Mouse (Mus musculus) natural killer cell, adult 2 months (primary cell): ENCODE results near the gene Efna5.

Experiments used
- DNase-seq, 2 experiments: peaks; one replicate each; pipeline ENCODE4 v3.0.0; 2022; ENCODE audit warnings: low spot score in 2 of 2

Efna5 gene

DNA sequence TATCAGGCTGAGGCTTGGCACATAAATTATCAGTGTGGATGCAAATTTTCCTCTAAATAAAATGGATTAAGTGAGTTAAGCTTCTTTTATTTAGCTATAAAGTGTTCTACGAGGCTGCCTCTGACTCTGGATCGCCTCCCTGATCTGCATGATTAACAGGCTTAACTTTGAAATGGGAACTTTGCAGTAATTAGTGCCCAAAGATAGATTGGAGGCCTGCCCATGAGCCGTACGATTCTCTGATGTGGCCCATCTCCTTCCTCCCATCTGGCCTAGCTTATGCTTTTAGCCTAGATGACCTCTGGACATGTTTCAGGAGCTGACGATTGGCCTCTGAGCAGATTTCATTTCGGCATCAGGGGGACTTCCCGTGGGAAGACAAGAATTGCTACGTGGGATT is 273.0 kb downstream of the Efna5 start:
- DNase-seq, result no peak

GRCm38 (mm10) chr17:62607304-62607914 is 273.7 kb downstream of the Efna5 start:
- DNase-seq, result no peak

DNA sequence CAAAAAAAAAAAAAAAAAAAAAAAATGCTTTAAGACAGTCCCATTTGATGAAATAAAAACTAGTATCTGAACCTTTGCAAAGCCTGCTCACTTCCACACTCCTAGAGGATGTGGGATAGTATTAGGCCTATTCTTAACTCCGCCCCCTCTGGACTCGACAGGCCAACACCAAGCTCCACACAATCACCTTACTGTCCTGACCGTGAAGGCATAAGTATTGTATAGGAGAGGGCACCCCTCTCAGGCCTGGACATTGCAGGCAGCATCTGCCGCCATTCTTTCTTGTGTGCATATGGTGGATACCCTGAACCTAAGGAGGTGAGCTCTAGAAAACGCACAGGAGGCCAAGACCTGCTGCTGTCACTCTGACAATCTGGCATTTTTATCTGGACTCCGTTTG is 274.4 kb downstream of the Efna5 start:
- no peak for DNase-seq

DNA sequence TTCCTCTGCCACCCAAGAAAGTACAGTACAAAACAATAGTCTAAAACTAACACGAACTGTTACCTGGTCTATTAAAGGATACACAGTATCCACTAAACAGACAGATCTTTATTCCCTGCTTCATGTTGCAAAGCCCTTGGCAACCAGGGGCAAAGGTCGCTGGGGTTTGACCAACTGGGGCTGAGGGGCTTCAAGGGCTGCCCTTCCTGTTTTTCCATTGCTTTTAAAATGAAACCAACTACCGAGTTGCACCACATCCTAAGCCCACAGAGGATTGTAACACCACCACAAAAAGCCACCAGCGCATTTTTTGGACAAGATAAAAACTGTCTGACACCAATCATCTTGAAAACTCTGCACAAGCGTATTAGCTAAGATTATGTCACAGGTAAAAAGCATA is 276.8 kb downstream of the Efna5 start:
- DNase-seq, result no peak

DNA sequence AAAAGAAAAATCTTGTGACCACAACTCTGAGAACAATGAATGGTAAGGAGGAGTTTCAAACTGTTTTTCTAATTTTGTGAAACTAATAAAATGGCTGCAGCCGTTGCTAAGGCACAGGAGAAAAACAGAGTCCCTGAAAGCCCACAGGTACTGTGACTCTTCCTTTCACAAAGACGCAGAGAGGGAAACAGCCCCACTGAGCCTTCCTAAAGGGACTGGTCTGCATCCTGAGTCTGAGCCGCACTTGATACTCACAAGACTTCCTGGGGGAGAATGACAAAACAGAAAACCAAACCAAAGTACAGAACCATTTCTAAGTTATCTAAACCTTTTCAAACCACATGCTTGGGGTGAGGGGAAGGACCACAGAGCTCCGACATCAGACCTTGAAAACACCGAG is 277.5 kb downstream of the Efna5 start:
- DNase-seq, result no peak

DNA sequence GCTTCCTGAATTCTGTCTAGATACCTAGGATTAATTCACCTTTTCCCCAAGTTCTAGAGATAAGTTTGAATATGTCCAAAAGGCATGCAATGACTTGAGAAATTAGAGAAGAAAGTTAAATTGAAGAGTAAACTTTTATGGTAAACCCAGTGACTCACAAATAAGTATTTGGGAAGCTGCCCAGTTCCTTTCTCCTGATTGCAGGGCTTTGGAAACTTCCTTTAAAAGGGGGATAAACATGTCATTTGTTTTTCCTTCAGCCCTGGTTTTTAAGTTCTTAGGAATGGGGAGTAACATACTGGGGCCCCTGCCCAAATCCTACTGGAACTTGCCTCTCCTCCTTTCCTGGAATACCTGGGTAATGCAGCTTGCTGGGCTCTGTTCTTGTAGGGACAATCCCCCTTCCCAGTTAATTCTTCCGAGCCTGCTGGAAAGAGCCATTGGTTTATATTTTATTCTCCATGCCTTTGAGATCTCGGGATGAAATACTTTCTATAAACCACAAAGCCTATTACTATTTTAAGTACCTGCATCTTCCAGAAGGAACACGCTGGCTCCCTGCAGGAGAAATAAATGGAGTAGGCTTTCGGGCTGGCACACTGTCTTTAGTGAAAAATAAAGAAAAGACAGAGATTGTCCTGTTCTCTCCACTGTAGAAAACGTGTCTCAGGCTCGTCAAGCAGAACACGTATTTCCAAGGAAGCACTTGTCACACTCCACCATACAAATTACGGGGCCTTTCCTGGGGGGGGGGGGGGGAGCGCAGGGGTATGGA is 282.2 kb downstream of the Efna5 start:
- DNase-seq, result no peak

DNA sequence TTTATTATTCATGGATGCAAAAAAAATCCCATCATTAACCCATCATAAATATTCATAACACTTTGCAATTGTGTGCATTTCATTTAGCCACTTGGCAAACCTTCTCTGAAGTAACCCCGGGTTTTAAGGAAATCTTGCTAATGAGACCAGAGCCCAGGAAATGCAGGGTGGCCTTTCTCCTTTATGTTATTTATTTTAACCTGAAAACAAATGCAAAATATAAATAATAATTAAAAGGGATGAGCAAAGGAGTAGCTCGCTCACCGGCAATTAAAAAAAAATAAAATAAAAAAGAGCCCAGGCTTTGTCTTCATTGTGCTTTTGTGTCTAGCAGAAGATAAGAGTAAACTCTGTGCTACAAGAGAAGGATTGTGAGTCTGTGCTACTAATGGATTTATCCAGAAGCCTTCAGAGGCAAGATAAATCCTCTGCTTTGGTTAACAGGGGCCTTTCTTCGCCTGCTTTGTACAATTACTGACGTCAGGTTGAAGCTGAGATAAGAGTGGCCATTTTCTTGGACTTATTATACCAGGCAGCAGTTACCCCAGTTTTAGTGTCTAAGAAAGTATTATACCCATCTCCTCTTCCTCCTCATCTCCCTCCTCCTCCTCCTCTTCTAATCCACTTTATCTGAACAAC is 288.6 kb downstream of the Efna5 start:
- DNase-seq, result no peak

DNA sequence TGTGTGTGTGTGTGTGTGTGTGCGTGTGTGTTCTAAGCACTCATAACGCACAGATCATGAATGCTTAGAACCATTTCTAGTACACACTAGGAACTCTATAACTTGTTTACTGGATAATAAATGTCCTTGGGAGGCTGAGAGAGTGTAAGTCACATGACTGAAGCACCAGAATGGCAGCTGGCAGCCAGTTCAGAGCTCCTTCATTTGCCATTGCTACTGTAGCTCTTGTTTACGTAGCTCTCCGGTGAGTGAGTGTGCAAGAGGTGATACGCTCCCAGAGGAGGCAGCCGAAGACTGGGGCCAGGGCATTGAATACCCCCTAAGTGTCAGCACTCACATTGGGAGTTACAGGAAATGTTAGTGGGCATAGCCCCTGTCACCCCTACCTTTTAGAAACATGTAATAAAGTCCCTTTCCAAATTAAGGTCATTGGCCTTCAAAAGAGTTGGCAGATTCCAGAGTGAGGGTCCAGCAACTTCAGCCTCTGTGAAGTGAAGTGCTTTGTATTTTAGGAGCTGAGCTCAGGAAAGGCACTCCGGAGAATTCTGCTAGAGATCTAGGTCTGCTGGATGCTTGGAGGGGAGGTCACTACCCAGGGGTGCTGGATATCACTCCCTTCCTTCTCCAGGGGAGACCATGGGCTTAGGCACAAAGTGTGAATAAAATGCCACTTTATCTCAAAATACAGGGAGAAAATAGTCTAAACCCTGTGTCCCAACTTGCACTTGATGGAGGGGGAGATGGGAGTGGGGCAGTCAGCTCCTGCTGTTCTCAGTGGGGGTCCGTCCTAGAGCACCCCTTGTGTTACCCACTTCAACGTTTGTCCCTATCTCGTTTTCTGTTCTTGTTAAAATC is 289.3 kb downstream of the Efna5 start:
- DNase-seq, result no peak

DNA sequence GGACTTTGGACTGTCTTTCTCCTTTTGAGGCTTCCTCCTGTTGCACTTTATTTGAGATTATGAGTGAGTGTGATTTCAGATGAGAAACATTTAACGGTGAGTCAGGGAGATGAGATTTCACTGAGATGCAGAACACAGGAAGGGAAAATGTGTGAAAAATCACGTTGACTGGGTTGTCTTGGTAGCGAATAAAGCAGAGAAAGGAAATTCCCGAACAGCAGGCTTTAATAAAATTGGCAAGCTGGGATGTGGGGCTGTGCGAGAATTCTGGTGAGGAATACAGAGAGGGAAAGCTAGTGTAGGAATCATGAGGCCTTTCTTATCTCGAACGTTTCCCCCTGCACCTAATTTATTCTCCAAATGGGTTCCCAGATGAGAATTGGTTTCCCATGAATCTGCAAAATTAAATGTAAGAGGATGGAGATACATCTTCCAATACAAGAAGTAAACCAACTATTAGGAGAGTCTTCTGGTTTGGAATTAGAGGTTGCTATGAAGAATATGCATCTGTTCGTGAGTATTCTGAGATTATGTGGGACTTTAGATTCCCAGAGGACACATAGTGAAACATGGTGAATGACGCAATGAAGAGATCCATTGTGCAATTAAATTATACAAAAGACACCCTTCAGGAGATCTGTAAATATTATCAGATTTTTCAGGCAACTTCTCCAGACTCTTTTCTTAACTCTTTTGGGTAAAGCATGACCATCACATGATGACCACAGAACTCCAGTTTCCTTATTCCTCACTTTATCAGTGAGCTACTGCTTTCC is 290.2 kb downstream of the Efna5 start:
- DNase-seq, result no peak

DNA sequence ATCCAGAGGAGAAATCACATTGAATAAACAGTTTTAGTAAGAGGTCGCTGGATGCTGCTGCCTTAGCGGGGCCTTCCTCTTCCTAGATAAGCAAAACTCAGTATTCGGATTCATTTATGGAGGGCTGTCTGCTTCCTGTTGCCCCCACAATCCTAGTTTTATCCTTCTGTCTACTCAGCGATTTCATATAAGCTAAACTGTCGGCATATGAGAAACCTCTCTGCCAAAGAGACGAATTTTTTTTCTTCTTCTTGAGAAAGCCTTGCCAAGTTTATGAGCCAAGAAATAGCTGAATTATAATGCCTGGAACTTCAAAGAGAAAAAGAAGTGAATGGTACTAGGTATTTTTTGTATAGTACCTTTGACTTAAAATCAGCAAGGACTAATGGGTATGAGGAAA is 301.0 kb downstream of the Efna5 start:
- no peak for DNase-seq

DNA sequence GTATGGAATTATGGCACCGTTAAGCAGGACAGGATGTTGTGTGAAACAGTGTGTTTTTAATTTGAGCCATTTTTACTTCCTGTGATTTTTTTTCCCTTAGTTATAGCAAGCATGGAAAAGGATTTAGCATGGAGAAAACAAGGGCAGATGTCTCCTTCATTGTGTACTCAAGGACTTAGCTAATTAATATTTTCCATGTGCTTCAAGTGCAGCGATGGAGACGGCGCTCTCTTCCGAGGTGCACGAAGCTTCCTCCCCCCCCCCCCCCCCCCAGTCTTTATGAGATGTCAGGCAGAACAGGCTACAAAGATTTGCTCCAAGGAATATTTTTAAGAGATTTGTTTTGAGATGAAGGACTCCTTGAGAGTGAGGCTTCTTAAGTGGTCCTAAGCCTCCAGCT is 301.5 kb downstream of the Efna5 start:
- DNase-seq, result no peak

DNA sequence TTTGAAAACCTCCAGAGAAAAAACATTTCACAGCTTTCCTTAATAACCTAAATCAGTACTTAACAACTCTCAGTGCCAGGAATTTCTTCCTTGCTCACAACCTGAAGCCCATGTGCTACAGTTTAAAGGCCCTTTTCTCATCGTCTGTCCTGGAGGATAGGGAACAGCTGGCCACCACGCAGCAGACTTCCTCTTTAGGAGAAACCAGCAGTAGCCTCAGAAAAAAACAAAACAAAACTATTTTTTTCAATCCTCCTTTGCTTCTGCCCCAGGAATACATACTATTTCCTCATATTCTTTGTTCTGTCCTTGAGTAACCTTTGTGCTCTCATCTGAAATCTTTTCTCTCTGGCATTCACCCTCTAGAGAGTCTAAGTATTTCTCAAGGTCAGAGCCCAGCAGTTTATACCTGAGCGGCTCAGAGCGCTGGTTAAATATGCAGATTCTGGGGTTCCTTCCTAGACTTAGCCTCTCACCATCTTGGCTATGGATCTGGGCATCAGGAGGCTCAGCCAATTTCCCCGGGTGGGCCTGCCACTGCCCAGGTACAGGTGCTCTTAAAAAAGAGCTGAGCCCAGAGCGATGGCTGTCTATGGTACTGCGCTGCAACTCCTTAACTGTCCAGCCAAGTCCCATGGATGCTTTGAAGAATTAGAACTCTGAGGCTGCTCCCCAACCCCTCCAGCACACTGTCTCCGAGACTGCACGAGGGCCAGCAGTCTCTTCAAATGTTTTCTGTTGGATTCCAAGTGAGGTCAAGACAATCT is 306.4 kb downstream of the Efna5 start:
- DNase-seq, result no peak

GRCm38 (mm10) chr17:62570101-62570500 is 311.0 kb downstream of the Efna5 start:
- no peak for DNase-seq

- DNase-seq, result no peak
Measured at GRCm38 (mm10) chr17:62568019-62568418, 313.1 kb downstream of the Efna5 start.

GRCm38 (mm10) chr17:62565632-62566031 is 315.5 kb downstream of the Efna5 start:
- DNase-seq, result no peak

- DNase-seq, result no peak
Measured at GRCm38 (mm10) chr17:62562439-62562838, 318.7 kb downstream of the Efna5 start.

DNA sequence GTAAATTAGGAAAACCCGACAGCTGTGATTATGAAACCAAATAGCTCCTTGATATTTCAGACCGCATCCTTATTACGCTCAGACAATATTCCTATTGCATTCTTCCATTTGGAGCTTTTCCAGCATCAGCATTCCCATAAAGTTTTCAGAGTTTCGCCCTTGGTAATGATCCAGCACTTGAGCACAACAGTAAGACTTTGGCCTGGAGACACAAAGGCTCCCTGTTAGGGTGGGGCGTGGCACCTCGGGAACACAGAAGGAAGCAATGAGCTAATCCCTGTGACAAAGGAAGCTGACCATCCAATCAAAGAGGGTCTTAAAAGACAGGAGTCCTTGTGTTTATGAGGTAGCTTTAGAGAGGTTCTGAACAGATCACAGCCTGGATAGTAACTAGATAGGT is 323.9 kb downstream of the Efna5 start:
- no peak for DNase-seq
